Mouse (Mus musculus) forebrain, postnatal 0 days (tissue): ENCODE measurements around the gene Dcx. TPM values are rescaled to one million over a fixed set of nuclear protein-coding genes. Genes with fewer than 3 reads are reported as not detected.
A peak's percentile ranks its signal among the peaks of the same experiment; 100 is the strongest.

Experiments used
- ATAC-seq: fragments of 200-750 bp; cut with Nextera tagmentation; 2 replicates; pipeline ENCODE4 v1.8.0; 2017; ENCODE audit warnings: mild to moderate bottlenecking, moderate library complexity
- DNase-seq: peaks from one replicate; pipeline ENCODE4 v3.0.0-alpha.2; 2015
- H3K27ac ChIP-seq: fragments of 300-500 bp; sonication (generic); 2 replicates; pipeline ENCODE4 v1.5.1; 2014; ENCODE audit warnings: low read depth, mild to moderate bottlenecking, antibody characterized with exemption, low read length, moderate library complexity, mixed read lengths
- H3K27me3 ChIP-seq: fragments of 300-500 bp; sonication (generic); 2 replicates; pipeline ENCODE4 v1.6.1; 2014; ENCODE audit warnings: mild to moderate bottlenecking, low read length, mixed read lengths; ENCODE audit not compliant: insufficient read depth
- H3K36me3 ChIP-seq: fragments of 300-500 bp; sonication (generic); 2 replicates; pipeline ENCODE4 v1.6.1; 2014; ENCODE audit warnings: mild to moderate bottlenecking, moderate library complexity; ENCODE audit not compliant: insufficient read depth
- H3K4me1 ChIP-seq: fragments of 300-500 bp; sonication (generic); 2 replicates; pipeline ENCODE4 v1.6.1; 2014; ENCODE audit warnings: antibody characterized with exemption; ENCODE audit not compliant: insufficient read depth
- H3K4me2 ChIP-seq: fragments of 300-500 bp; sonication (generic); 2 replicates; pipeline ENCODE4 v1.6.1; 2014; ENCODE audit warnings: low read depth, mild to moderate bottlenecking, moderate library complexity
- H3K4me3 ChIP-seq: fragments of 300-500 bp; sonication (generic); 2 replicates; pipeline ENCODE4 v1.5.1; 2014; ENCODE audit warnings: low read depth, low read length, mixed read lengths
- H3K9ac ChIP-seq: fragments of 300-500 bp; sonication (generic); 2 replicates; pipeline ENCODE4 v1.6.1; 2014; ENCODE audit warnings: mild to moderate bottlenecking
- H3K9me3 ChIP-seq: fragments of 300-500 bp; sonication (generic); 2 replicates; pipeline ENCODE4 v1.6.1; 2016; ENCODE audit warnings: low read length
- CTCF ChIP-seq: sonication (generic); IDR thresholded peaks from 2 replicates; pipeline ENCODE4 v1.5.1; 2016; ENCODE audit warnings: antibody characterized with exemption, control low read depth, low read depth
- WGBS: fragments of 180-500 bp; shearing (Covaris S2); extraction: QIAGEN DNeasy Blood & Tissue Kit; methylation state at CpG from one replicate; pipeline ENCODE4 v1.1.7; 2014; 5-methylcytosine and 5-hydroxymethylcytosine counted together
- microRNA-seq, 2 experiments: library from miRNA; unstranded; fragments of <30 nt; microRNA quantifications; one replicate each; pipeline ENCODE4; 2016
- polyA plus RNA-seq: library from polyadenylated mRNA; unstranded; fragments of >200 nt; fragmentation: Nextera tagmentation; extraction: Ambion mirVana; gene quantifications from 2 replicates; pipeline ENCODE4 v1.2.1, GENCODE M21; 2015
- total RNA-seq: library from RNA; depleted of rRNA; stranded (reverse); fragments of >200 nt; gene quantifications from 2 replicates; pipeline ENCODE4 v1.2.3, GENCODE M21; 2014; rRNA removed

Gene Dcx
- total and polyA plus RNA-seq, 2 experiments from 2014 or later = 219 to 422 TPM

DNA sequence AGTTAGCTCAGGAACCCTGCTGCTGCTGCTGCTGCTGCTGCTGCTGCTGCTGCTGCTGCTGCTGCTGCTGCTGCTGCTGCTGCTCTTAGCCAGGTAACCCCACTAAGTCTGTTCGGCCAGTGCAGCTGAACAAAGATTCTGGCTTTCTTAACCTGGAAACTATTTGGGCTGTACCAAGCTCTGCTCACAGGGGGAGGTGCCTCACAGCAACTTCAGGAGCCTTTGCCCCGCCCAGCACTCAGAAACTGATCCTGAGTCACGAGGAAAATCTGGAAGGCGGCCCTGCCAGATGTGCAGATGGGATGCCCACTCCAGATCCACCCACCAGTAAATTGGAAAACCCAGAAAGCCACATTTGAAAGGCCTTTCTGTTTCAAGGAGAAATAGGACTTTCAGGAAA lies 105.9 kb downstream of the Dcx start, which contains the start of gene Capn6:
TSS of gene Capn6 (minus strand) at position 203 of the 400 bp plus-strand sequence.
- Histone ChIP-seq H3K4me2 (no peak within 1 kb of the TSS), H3K27me3 (no peaks in the 10 kb centered on the region), H3K36me3 (no peaks in the 10 kb centered on the region), H3K9me3 (no peaks in the 10 kb centered on the region), H3K4me1 (no peaks in the 10 kb centered on the region), H3K4me3 (no peak within 1 kb of the TSS), H3K27ac (no peak within 1 kb of the TSS), H3K9ac (no peak within 1 kb of the TSS)
- ATAC-seq (no peak), DNase-seq (no peak)
- WGBS = 45% methylated on average over 4 of the region's 4 CpGs
- TF ChIP-seq CTCF = no peak

DNA sequence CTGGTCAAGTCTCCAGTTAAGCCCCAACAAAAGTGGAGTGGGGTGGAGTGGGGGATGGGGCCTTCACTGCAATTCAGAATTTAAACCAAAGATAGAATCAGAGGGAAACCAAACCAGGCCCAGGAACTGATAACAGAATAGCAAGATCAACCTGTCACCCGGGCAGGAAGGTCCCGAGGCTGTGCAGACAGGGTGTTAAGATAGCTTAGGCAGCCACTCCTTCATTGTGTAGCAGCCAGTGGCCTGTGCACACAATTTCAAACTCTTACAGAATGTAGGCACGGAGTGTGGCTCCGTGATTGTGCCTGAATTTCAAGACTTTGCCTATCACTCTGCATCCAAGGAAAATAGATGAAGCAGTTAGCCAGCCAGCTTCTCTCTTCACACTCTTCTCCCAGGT lies 106.6 kb downstream of the Dcx start:
- H3K36me3 ChIP-seq = no peaks in the 10 kb centered on the region
- no peak overlapping the region for H3K9ac ChIP-seq
- H3K27ac ChIP-seq = no peak overlapping the region
- no peak overlapping the region for H3K4me2 ChIP-seq
- H3K9me3 ChIP-seq = no peaks in the 10 kb centered on the region
- no peak for TF ChIP-seq CTCF
- no peak overlapping the region for H3K4me3 ChIP-seq
- DNase-seq = no peak
- ATAC-seq = no peak
- H3K4me1 ChIP-seq = no peaks in the 10 kb centered on the region
- WGBS = 60% methylated on average over 4 of the region's 4 CpGs
- no peaks in the 10 kb centered on the region for H3K27me3 ChIP-seq

DNA sequence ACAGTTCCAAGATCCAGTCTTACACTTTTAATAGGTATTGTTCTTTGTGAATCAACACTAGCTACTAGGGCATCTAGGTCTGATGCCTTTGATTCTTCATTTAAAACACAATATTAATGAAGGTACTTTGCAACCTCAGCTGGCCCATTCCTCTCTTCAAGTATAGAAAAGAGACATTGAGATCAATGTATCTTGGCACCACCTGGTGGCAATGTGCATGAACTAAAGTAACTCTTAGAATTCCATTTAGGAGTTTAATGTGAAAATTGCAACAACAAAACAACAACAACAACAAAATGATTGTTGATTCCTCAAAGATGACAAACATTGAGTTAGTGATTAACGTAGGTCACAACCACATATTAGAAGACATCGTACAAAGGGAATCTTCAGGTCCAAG lies 114.2 kb downstream of the Dcx start:
- Histone ChIP-seq H3K9me3 (no peaks in the 10 kb centered on the region), H3K36me3 (no peaks in the 10 kb centered on the region), H3K4me3 (no peak overlapping the region), H3K27me3 (no peaks in the 10 kb centered on the region), H3K9ac (no peak overlapping the region), H3K27ac (no peak overlapping the region), H3K4me2 (no peak overlapping the region), H3K4me1 (no peaks in the 10 kb centered on the region)
- peak; percentile 56 for TF ChIP-seq CTCF
- ATAC-seq (no peak), DNase-seq (no peak)
- WGBS = 91% methylated on average over 2 of the region's 2 CpGs

DNA sequence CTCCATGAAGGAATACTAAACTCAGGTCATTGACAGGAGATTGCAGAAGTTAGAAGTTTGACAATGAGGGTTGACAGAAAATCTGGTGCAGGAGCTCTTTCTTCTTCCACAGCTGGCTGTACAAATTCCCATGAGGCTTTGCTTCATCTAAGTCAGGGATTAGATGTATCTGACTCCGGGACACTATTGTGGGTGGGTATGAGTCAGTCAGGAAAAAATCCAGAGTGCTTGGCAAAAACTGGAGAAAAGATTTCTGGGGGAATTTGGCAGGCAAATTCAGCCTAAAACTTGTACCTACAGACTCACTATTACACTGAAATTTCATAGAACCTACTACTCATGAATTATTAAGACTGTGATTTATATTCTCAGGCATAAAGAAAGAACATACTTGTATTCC lies 117.2 kb downstream of the Dcx start:
- Histone ChIP-seq H3K9me3 (no peaks in the 10 kb centered on the region), H3K9ac (no peak overlapping the region), H3K4me2 (no peak overlapping the region), H3K27me3 (no peaks in the 10 kb centered on the region), H3K27ac (no peak overlapping the region), H3K36me3 (no peaks in the 10 kb centered on the region), H3K4me3 (no peak overlapping the region), H3K4me1 (no peaks in the 10 kb centered on the region)
- no peak for DNase-seq
- no peak for TF ChIP-seq CTCF
- WGBS = 88% methylated on average over 1 of the region's 1 CpGs
- no peak for ATAC-seq

Small RNAs within 50 kb of the gene (microRNA-seq; reads per million reads assigned to microRNA genes)
- 0 reads per million in 2 experiments for gene Gm47298

Other genes with a start within 250 kb of the Dcx start
- gene Capn6, start 105.9 kb downstream of the Dcx start, total RNA-seq = 2.3 and 5.5 TPM in 2 replicates
- 1.2 TPM in 2 replicates for gene Capn6, start 105.9 kb downstream of the Dcx start, polyA plus RNA-seq
- gene A730046J19Rik, start 220.4 kb upstream of the Dcx start, total RNA-seq = 0.15 and 0.29 TPM in 2 replicates
- 0.16 and 0.39 TPM in 2 replicates for gene A730046J19Rik, start 220.4 kb upstream of the Dcx start, polyA plus RNA-seq